Mouse (Mus musculus): ENCODE data around the gene Tmem128. TPM values are rescaled to one million over a fixed set of nuclear protein-coding genes. Genes with fewer than 3 reads are reported as not detected.

The Tmem128 gene
- polyA plus RNA-seq, 1 experiment: 56.0 TPM

GRCm38 (mm10) chr5:38240727-38241472 is 19.1 kb upstream of the Tmem128 start:
- DNase-seq: no peak
- H3K27ac ChIP-seq (ENCODE audit: insufficient read depth, low read length): no peak overlapping the region
- TF ChIP-seq POLR2A (IDR thresholded peaks at IDR 0.05; ENCODE audit: borderline replicate concordance, insufficient read depth, low read length) (no peak), CTCF (IDR thresholded peaks at IDR 0.05; ENCODE audit: borderline replicate concordance, insufficient read depth, low read depth, low read length) (no peak)
- no peaks in the 10 kb centered on the region; the same call in 1 of the 2 replicates for H3K27me3 ChIP-seq (ENCODE audit: control insufficient read depth, insufficient read depth, low read length)
- H3K4me1 ChIP-seq (ENCODE audit: control insufficient read depth, insufficient read depth, low read length): peaks cover 4% of the 10 kb centered on the region; the same call in 1 of the 2 replicates
- H3K4me3 ChIP-seq (replicated peaks; ENCODE audit: insufficient read depth, low read depth, low read length): no peak overlapping the region
- 36% methylated on average over 5 of the region's 5 CpGs for WGBS

GRCm38 (mm10) chr5:38241473-38241834 is 18.5 kb upstream of the Tmem128 start:
- 37% methylated on average over 3 of the region's 3 CpGs for WGBS
- DNase-seq: no peak

GRCm38 (mm10) chr5:38241966-38242365 is 18.0 kb upstream of the Tmem128 start:
- TF ChIP-seq POLR2A (IDR thresholded peaks at IDR 0.05; ENCODE audit: borderline replicate concordance, insufficient read depth, low read length) (no peak), CTCF (IDR thresholded peaks at IDR 0.05; ENCODE audit: borderline replicate concordance, insufficient read depth, low read depth, low read length) (no peak)
- Histone ChIP-seq H3K27ac (ENCODE audit: insufficient read depth, low read length) (no peak overlapping the region), H3K4me1 (ENCODE audit: control insufficient read depth, insufficient read depth, low read length) (peaks cover 4% of the 10 kb centered on the region; the same call in 1 of the 2 replicates), H3K4me3 (replicated peaks; ENCODE audit: insufficient read depth, low read depth, low read length) (no peak overlapping the region), H3K27me3 (ENCODE audit: control insufficient read depth, insufficient read depth, low read length) (no peaks in the 10 kb centered on the region; the same call in 1 of the 2 replicates)
- WGBS: 81% methylated on average over 6 of the region's 6 CpGs
- DNase-seq: no peak

More at GRCm38 (mm10) chr5:38241473-38241834, 18.5 kb upstream of the Tmem128 start:
- TF ChIP-seq POLR2A (IDR thresholded peaks at IDR 0.05; ENCODE audit: borderline replicate concordance, insufficient read depth, low read length): no peak
- TF ChIP-seq CTCF (IDR thresholded peaks at IDR 0.05; ENCODE audit: borderline replicate concordance, insufficient read depth, low read depth, low read length): no peak
- Histone ChIP-seq H3K4me1 (ENCODE audit: control insufficient read depth, insufficient read depth, low read length) (peaks cover 4% of the 10 kb centered on the region; the same call in 1 of the 2 replicates), H3K27me3 (ENCODE audit: control insufficient read depth, insufficient read depth, low read length) (no peaks in the 10 kb centered on the region; the same call in 1 of the 2 replicates), H3K27ac (ENCODE audit: insufficient read depth, low read length) (no peak overlapping the region), H3K4me3 (replicated peaks; ENCODE audit: insufficient read depth, low read depth, low read length) (no peak overlapping the region)

GRCm38 (mm10) chr5:38255195-38255594 is 4.8 kb upstream of the Tmem128 start:
- H3K4me1 ChIP-seq (ENCODE audit: control insufficient read depth, insufficient read depth, low read length): no peaks in the 10 kb centered on the region

GRCm38 (mm10) chr5:38255644-38256043 is 4.3 kb upstream of the Tmem128 start:
- H3K4me3 ChIP-seq (replicated peaks; ENCODE audit: insufficient read depth, low read depth, low read length): no peak overlapping the region
- H3K27me3 ChIP-seq (ENCODE audit: control insufficient read depth, insufficient read depth, low read length): no peaks in the 10 kb centered on the region
- TF ChIP-seq POLR2A (IDR thresholded peaks at IDR 0.05; ENCODE audit: borderline replicate concordance, insufficient read depth, low read length) (no peak), CTCF (IDR thresholded peaks at IDR 0.05; ENCODE audit: borderline replicate concordance, insufficient read depth, low read depth, low read length) (no peak)
- no peaks in the 10 kb centered on the region for H3K4me1 ChIP-seq (ENCODE audit: control insufficient read depth, insufficient read depth, low read length)
- 83% methylated on average over 3 of the region's 3 CpGs for whole genome bisulfite sequencing
- no peak overlapping the region for H3K27ac ChIP-seq (ENCODE audit: insufficient read depth, low read length)
- DNase-seq: no peak

More at GRCm38 (mm10) chr5:38255195-38255594, 4.8 kb upstream of the Tmem128 start:
- Histone ChIP-seq H3K4me3 (replicated peaks; ENCODE audit: insufficient read depth, low read depth, low read length) (no peak overlapping the region), H3K27ac (ENCODE audit: insufficient read depth, low read length) (no peak overlapping the region), H3K27me3 (ENCODE audit: control insufficient read depth, insufficient read depth, low read length) (no peaks in the 10 kb centered on the region)
- WGBS: 44% methylated on average over 4 of the region's 4 CpGs
- DNase-seq: no peak
- no peak for TF ChIP-seq CTCF (IDR thresholded peaks at IDR 0.05; ENCODE audit: borderline replicate concordance, insufficient read depth, low read depth, low read length)
- TF ChIP-seq POLR2A (IDR thresholded peaks at IDR 0.05; ENCODE audit: borderline replicate concordance, insufficient read depth, low read length): no peak

GRCm38 (mm10) chr5:38256551-38256950 is 3.4 kb upstream of the Tmem128 start:
- no peak for DNase-seq
- TF ChIP-seq POLR2A (IDR thresholded peaks at IDR 0.05; ENCODE audit: borderline replicate concordance, insufficient read depth, low read length) (no peak), CTCF (IDR thresholded peaks at IDR 0.05; ENCODE audit: borderline replicate concordance, insufficient read depth, low read depth, low read length) (no peak)
- no peaks in the 10 kb centered on the region for H3K4me1 ChIP-seq (ENCODE audit: control insufficient read depth, insufficient read depth, low read length)
- 86% methylated on average over 1 of the region's 1 CpGs for WGBS
- H3K27me3 ChIP-seq (ENCODE audit: control insufficient read depth, insufficient read depth, low read length): no peaks in the 10 kb centered on the region
- no peak overlapping the region for H3K27ac ChIP-seq (ENCODE audit: insufficient read depth, low read length)
- no peak overlapping the region for H3K4me3 ChIP-seq (replicated peaks; ENCODE audit: insufficient read depth, low read depth, low read length)

- H3K27ac ChIP-seq (ENCODE audit: insufficient read depth, low read length): no peak overlapping the region
- TF ChIP-seq CTCF (IDR thresholded peaks at IDR 0.05; ENCODE audit: borderline replicate concordance, insufficient read depth, low read depth, low read length) (no peak), POLR2A (IDR thresholded peaks at IDR 0.05; ENCODE audit: borderline replicate concordance, insufficient read depth, low read length) (no peak)
- H3K4me3 ChIP-seq (replicated peaks; ENCODE audit: insufficient read depth, low read depth, low read length): no peak overlapping the region
- no peaks in the 10 kb centered on the region for H3K27me3 ChIP-seq (ENCODE audit: control insufficient read depth, insufficient read depth, low read length)
- DNase-seq: no peak
- 86% methylated on average over 8 of the region's 8 CpGs for WGBS
- H3K4me1 ChIP-seq (ENCODE audit: control insufficient read depth, insufficient read depth, low read length): no peaks in the 10 kb centered on the region; the same call in 1 of the 2 replicates
Observed at GRCm38 (mm10) chr5:38258034-38258772, 1.8 kb upstream of the Tmem128 start.
